In the genomic region with DNA sequence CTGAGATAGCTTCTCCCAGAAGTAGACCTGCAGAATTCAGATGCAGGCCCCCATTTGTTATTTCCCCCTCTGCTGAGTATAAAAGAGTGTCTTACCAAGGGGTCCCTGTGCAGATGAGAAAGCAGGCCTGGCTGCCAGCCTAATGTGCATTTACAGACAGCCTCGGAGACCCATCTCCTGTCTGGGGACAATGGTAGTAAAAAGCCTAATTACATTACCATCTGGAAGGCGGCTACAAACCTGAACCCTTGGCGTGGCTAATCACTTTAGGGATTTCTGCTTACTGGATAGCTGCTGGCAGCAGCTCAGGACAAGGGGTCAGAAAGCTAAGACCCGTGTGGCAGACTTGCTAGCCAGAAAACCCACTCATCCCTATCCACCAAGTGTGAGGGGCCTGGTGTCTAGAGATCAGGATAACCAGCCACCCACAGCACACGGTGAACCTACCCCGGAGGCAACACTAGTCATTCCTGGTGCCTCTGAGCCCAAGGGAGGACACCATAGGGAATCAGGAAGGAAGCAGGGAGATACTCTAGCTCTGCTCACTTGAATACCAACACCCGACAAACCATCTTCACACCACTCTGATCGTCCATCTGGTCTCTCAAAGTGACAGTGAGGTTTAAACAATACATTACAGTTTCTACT, we compare ENCODE assay signal across 17 mouse cellular contexts. TPM values are rescaled to one million over a fixed set of nuclear protein-coding genes. Genes with fewer than 3 reads are reported as not detected.
A peak's percentile ranks its signal among the peaks of the same experiment; 100 is the strongest.
DNase-seq lines count a peak whose midpoint lies in the region; ATAC-seq lines count a peak whose summit lies in the region.
"Had no signal": no experiment of that assay in that cellular context is flagged by ENCODE, and none has a peak within 500 bp of the region (broad histone marks: within the 10 kb centered on the region; RNA-seq: fewer than 3 reads in every experiment).

No protein-coding gene starts in this region.

- no peak overlapping the region for H3K4me3 ChIP-seq in hindbrain, embryonic 12.5 days
- H3K4me3 ChIP-seq in neural tube, embryonic 14.5 days (ENCODE audit: low read depth, low read length): no peak overlapping the region
- H3K4me3 ChIP-seq: heart, embryonic 12.5 days; layer of hippocampus, adult 2 months had no signal

- no peak overlapping the region for H3K4me2 ChIP-seq in hindbrain, embryonic 12.5 days (replicated peaks)
- no peak overlapping the region for H3K4me2 ChIP-seq in neural tube, embryonic 14.5 days (ENCODE audit: low read depth, low read length)
- H3K4me2 ChIP-seq: heart, embryonic 12.5 days had no signal

- peaks cover 14% of the 10 kb centered on the region for H3K4me1 ChIP-seq in hindbrain, embryonic 12.5 days
- H3K4me1 ChIP-seq in neural tube, embryonic 14.5 days (ENCODE audit: control insufficient read depth, insufficient read depth, low read length): peaks cover 8% of the 10 kb centered on the region

- intact Hi-C loops in left cerebral cortex, postnatal 4 days (cut with DNase I): no loop called here

- H3K36me3 ChIP-seq in hindbrain, embryonic 12.5 days: no peaks in the 10 kb centered on the region
- H3K36me3 ChIP-seq in neural tube, embryonic 14.5 days (ENCODE audit: control insufficient read depth, insufficient read depth, low read length): no peaks in the 10 kb centered on the region
- H3K36me3 ChIP-seq: G1E; heart, embryonic 12.5 days had no signal

- H3K27me3 ChIP-seq in hindbrain, embryonic 12.5 days: no peaks in the 10 kb centered on the region
- no peaks in the 10 kb centered on the region for H3K27me3 ChIP-seq in neural tube, embryonic 14.5 days (ENCODE audit: control insufficient read depth, insufficient read depth, low read length)
- H3K27me3 ChIP-seq: heart, embryonic 12.5 days had no signal

- WGBS in hindbrain, embryonic 12.5 days: 43% methylated on average over 8 of the region's 8 CpGs
- WGBS in neural tube, embryonic 14.5 days: 18% methylated on average over 8 of the region's 8 CpGs

- peak; percentile 54; the same call in 1 of the 2 replicates for ATAC-seq in hindbrain, embryonic 12.5 days (ENCODE audit: low FRiP score)
- ATAC-seq in neural tube, embryonic 14.5 days (ENCODE audit: low read depth): peak; percentile 45; the same call in 1 of the 2 replicates
- ATAC-seq: liver, postnatal 0 days had no signal

- no peaks in the 10 kb centered on the region for H3K9me3 ChIP-seq in hindbrain, embryonic 12.5 days (replicated peaks)
- no peaks in the 10 kb centered on the region for H3K9me3 ChIP-seq in neural tube, embryonic 14.5 days (ENCODE audit: control insufficient read depth, low read length)
- H3K9me3 ChIP-seq: heart, embryonic 12.5 days had no signal

- peak; percentile 73 for DNase-seq in left cerebral cortex, postnatal 4 days
- no peak for DNase-seq in left cerebral cortex, adult 18-20 months (ENCODE audit: low spot score in 2 of 2)
- peak; percentile 56 for DNase-seq in embryo, embryonic 10.5 days (ENCODE audit: low spot score)
- DNase-seq in right cerebral cortex, postnatal 10 days (ENCODE audit: low spot score in 2 of 2): no peak
- no peak for DNase-seq in gastrocnemius, postnatal 10 days
- DNase-seq: adrenal gland, postnatal 10 days; cerebellum, adult 9-10 months; kidney, adult 2 months; liver, postnatal 0 days; lung, postnatal 4 days; right cerebral cortex, postnatal 4 days; thymus, adult 2 months had no signal

- peak overlapping the region; percentile 71 for H3K27ac ChIP-seq in hindbrain, embryonic 12.5 days
- H3K27ac ChIP-seq in neural tube, embryonic 14.5 days (ENCODE audit: low read depth, low read length): peak overlapping the region; percentile 66
- H3K27ac ChIP-seq: layer of hippocampus, adult 2 months had no signal

- H3K9ac ChIP-seq in hindbrain, embryonic 12.5 days: no peak overlapping the region
- no peak overlapping the region for H3K9ac ChIP-seq in neural tube, embryonic 14.5 days (replicated peaks; ENCODE audit: low read depth, low read length)
- H3K9ac ChIP-seq: heart, embryonic 12.5 days; liver, postnatal 0 days had no signal

RNA-seq across cellular contexts. Expression of a gene that starts 31.2 kb away (rescaled TPM):
- under 1 TPM; 0.42 to 0.58 TPM for total RNA-seq in left cerebral cortex, postnatal 4 days (2021)
- total RNA-seq in left cerebral cortex, adult 18-20 months (2021): under 1 TPM; 0.58 to 0.96 TPM
- 1.6 and 1.8 TPM in 2 replicates for polyA plus RNA-seq in hindbrain, embryonic 12.5 days (2016; fragmentation: Nextera tagmentation; extraction: Ambion mirVana)
- polyA plus RNA-seq in neural tube, embryonic 14.5 days (2014; fragmentation: Nextera tagmentation; extraction: Ambion mirVana): 0.43 and 1.1 TPM in 2 replicates
- 1 to 10 TPM; 1.2 to 1.5 TPM for total RNA-seq in gastrocnemius, postnatal 10 days (2021)

Comparison
In these comparisons a context has a peak if more than half of its experiments do, and no peak if none do; other contexts are left out.
1. DNase-seq: peak in left cerebral cortex, postnatal 4 days (single experiment) and embryo, embryonic 10.5 days (single experiment); none in left cerebral cortex, adult 18-20 months (0 of 2), right cerebral cortex, postnatal 10 days (0 of 2) and gastrocnemius, postnatal 10 days (single experiment).